In the genomic region with DNA sequence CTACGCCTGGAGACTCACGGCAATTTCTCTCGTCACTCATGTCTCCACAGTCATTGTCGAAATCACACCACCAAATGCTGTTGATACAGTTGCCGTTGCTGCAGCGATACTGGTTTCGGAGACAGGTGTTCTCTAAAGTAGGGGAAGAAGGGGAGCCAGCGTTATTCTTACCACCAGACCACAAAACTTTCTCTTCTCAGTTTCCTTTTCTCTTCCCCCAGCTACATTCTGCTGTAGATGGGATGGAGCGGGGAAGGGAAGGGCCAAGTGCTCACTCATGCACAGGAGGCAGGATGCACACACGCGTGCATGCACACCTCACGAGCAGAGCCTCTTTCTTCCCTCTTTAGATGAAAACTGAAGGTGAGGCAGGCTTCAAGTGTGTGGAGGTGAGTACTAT, we compare ENCODE assay signal across 20 mouse cellular contexts.
DNase-seq lines count a peak whose midpoint lies in the region; ATAC-seq and TF ChIP-seq lines count a peak whose summit lies in the region.
"Had no signal": no experiment of that assay in that cellular context is flagged by ENCODE, and none has a peak within 500 bp of the region (broad histone marks: within the 10 kb centered on the region; RNA-seq: fewer than 3 reads in every experiment).

No protein-coding gene starts in this region.

- H3K27me3 ChIP-seq in lung, embryonic 16.5 days (ENCODE audit: control insufficient read depth, insufficient read depth, low read depth, low read length) = no peaks in the 10 kb centered on the region
- H3K27me3 ChIP-seq in CH12.LX (replicated peaks) = no peaks in the 10 kb centered on the region
- no peaks in the 10 kb centered on the region for H3K27me3 ChIP-seq in neural tube, embryonic 15.5 days (replicated peaks)
- H3K27me3 ChIP-seq: embryonic facial prominence, embryonic 15.5 days; heart, embryonic 12.5 days; limb, embryonic 12.5 days; neural tube, embryonic 12.5 days had no signal

- no peak for TF ChIP-seq CTCF in lung, adult 2 months (IDR thresholded peaks at IDR 0.05; ENCODE audit: insufficient read depth, low read length)
- no peak for TF ChIP-seq CTCF in CH12.LX (conservative IDR thresholded peaks at IDR 0.05 in 1 of 2, IDR thresholded peaks at IDR 0.05 in 1 of 2; ENCODE audit: low read depth in 2 of 2, low read length in 2 of 2)

- intact Hi-C loops in gastrocnemius, postnatal 36 days (cut with DNase I) = no loop called here

- no peaks in the 10 kb centered on the region for H3K9me3 ChIP-seq in lung, embryonic 16.5 days (ENCODE audit: control insufficient read depth, low read length)
- peaks cover 7% of the 10 kb centered on the region for H3K9me3 ChIP-seq in CH12.LX (replicated peaks; ENCODE audit: low read length)
- H3K9me3 ChIP-seq in neural tube, embryonic 15.5 days (replicated peaks) = no peaks in the 10 kb centered on the region
- H3K9me3 ChIP-seq: embryonic facial prominence, embryonic 15.5 days; heart, embryonic 12.5 days; limb, embryonic 12.5 days; midbrain, embryonic 12.5 days; neural tube, embryonic 12.5 days had no signal

- H3K27ac ChIP-seq in lung, embryonic 16.5 days (ENCODE audit: low read length) = 0 out of 2 replicates have a peak overlapping the region, but pooled peaks have one; percentile 50
- H3K27ac ChIP-seq in CH12.LX (ENCODE audit: insufficient read depth, low read depth) = no peak overlapping the region
- no peak overlapping the region for H3K27ac ChIP-seq in neural tube, embryonic 15.5 days (replicated peaks)
- H3K27ac ChIP-seq: embryonic facial prominence, embryonic 15.5 days; hindbrain, embryonic 14.5 days; limb, embryonic 12.5 days; liver, embryonic 14.5 days; midbrain, embryonic 12.5 days; neural tube, embryonic 12.5 days had no signal

- WGBS in lung, embryonic 16.5 days = 72% methylated on average over 12 of the region's 12 CpGs
- 80% methylated on average over 12 of the region's 12 CpGs for WGBS in lung, adult 2 months
- 90% methylated on average over 12 of the region's 12 CpGs for WGBS in neural tube, embryonic 15.5 days

- ATAC-seq in lung, embryonic 16.5 days (ENCODE audit: low read depth) = no peak
- peak; percentile 32 for ATAC-seq in inflammation-experienced regulatory T-cells, adult 6 months
- no peak for ATAC-seq in neural tube, embryonic 15.5 days (ENCODE audit: low FRiP score)
- ATAC-seq: intestine, postnatal 0 days had no signal

- H3K79me2 ChIP-seq in CH12.LX (replicated peaks; ENCODE audit: control insufficient read depth, extremely low read depth, insufficient read depth, poor library complexity, severe bottlenecking) = no peaks in the 10 kb centered on the region

- in situ Hi-C loops in CH12.LX (cut with MboI; ENCODE audit: low pct_ligation_motif_present, low pct_unique_long_range_greater_than_20kb, low sequenced_read_pairs) = no loop called here

- DNase-seq in lung, adult 2 months = no peak
- peak; percentile 69 for DNase-seq in CH12.LX (ENCODE audit: extremely low read depth)
- peak; percentile 49 to 50 for DNase-seq in thymus, postnatal 10 days (ENCODE audit: low spot score in 2 of 2)
- DNase-seq in retina, postnatal 1 day = no peak
- DNase-seq in gastrocnemius, postnatal 36 days = no peak
- DNase-seq: adrenal gland, adult 8-10 months; cerebellum, postnatal 14 days; heart, adult 11 months; heart, postnatal 36 days had no signal

- no peaks in the 10 kb centered on the region for H3K4me1 ChIP-seq in lung, embryonic 16.5 days (replicated peaks; ENCODE audit: control insufficient read depth, insufficient read depth, low read length)
- H3K4me1 ChIP-seq in lung, adult 2 months (ENCODE audit: control insufficient read depth, insufficient read depth, low read length) = no peaks in the 10 kb centered on the region
- peaks cover 5 to 14% of the 10 kb centered on the region in 2 experiments; a peak in 3 of 4 replicates for H3K4me1 ChIP-seq in CH12.LX (ENCODE audit: control insufficient read depth in 1 of 2, insufficient read depth in 2 of 2)
- peaks cover 3% of the 10 kb centered on the region; the same call in 1 of the 2 replicates for H3K4me1 ChIP-seq in neural tube, embryonic 15.5 days
- H3K4me1 ChIP-seq: midbrain, embryonic 12.5 days had no signal

- H3K36me3 ChIP-seq in lung, embryonic 16.5 days (ENCODE audit: control insufficient read depth, insufficient read depth, low read length) = no peaks in the 10 kb centered on the region
- peaks cover 0 to 44% of the 10 kb centered on the region in 2 experiments for H3K36me3 ChIP-seq in CH12.LX (replicated peaks in 1 of 2; ENCODE audit: control insufficient read depth in 1 of 2, insufficient read depth in 1 of 2, low read length in 1 of 2)
- H3K36me3 ChIP-seq in neural tube, embryonic 15.5 days = peaks cover 17% of the 10 kb centered on the region
- H3K36me3 ChIP-seq: midbrain, embryonic 12.5 days; neural tube, embryonic 12.5 days had no signal

- no peak for TF ChIP-seq POLR2A in lung, adult 2 months (IDR thresholded peaks at IDR 0.05; ENCODE audit: borderline replicate concordance, extremely low read depth, low read depth, low read length)
- no peak for TF ChIP-seq POLR2A in CH12.LX (IDR thresholded peaks at IDR 0.05; ENCODE audit: low read depth, low read length)

- no peak overlapping the region for H3K4me3 ChIP-seq in lung, embryonic 16.5 days (ENCODE audit: low read length)
- H3K4me3 ChIP-seq in lung, adult 2 months (replicated peaks; ENCODE audit: extremely low read depth, low read depth, low read length) = no peak overlapping the region
- no peak overlapping the region for H3K4me3 ChIP-seq in CH12.LX (replicated peaks in 1 of 3; ENCODE audit: low read depth in 2 of 3, low read length in 2 of 3, poor library complexity in 1 of 3)
- no peak overlapping the region for H3K4me3 ChIP-seq in neural tube, embryonic 15.5 days (replicated peaks)
- H3K4me3 ChIP-seq: embryonic facial prominence, embryonic 15.5 days; heart, embryonic 12.5 days; limb, embryonic 12.5 days; midbrain, embryonic 12.5 days; neural tube, embryonic 12.5 days had no signal

- dilution Hi-C loops in CH12.LX (cut with MboI; ENCODE audit: extremely low pct_ligation_motif_present, extremely low pct_unique_long_range_greater_than_20kb, low sequenced_read_pairs) = no loop called here

- H3K9ac ChIP-seq in lung, embryonic 16.5 days (ENCODE audit: low read length) = no peak overlapping the region
- no peak overlapping the region for H3K9ac ChIP-seq in CH12.LX (ENCODE audit: insufficient read depth, low read depth)
- no peak overlapping the region for H3K9ac ChIP-seq in neural tube, embryonic 15.5 days (replicated peaks)
- H3K9ac ChIP-seq: embryonic facial prominence, embryonic 15.5 days; heart, embryonic 12.5 days; hindbrain, embryonic 14.5 days; limb, embryonic 12.5 days; liver, embryonic 14.5 days; midbrain, embryonic 12.5 days; neural tube, embryonic 12.5 days had no signal

- no peak for TF ChIP-seq RAD21 in CH12.LX (IDR thresholded peaks at IDR 0.05; ENCODE audit: low read depth, low read length)

- no peak overlapping the region for H3K4me2 ChIP-seq in lung, embryonic 16.5 days (ENCODE audit: low read depth, low read length)
- no peak overlapping the region for H3K4me2 ChIP-seq in CH12.LX (ENCODE audit: insufficient read depth, low read depth, poor library complexity, severe bottlenecking)
- no peak overlapping the region for H3K4me2 ChIP-seq in neural tube, embryonic 15.5 days
- H3K4me2 ChIP-seq: embryonic facial prominence, embryonic 15.5 days; heart, embryonic 12.5 days; hindbrain, embryonic 14.5 days; limb, embryonic 12.5 days; midbrain, embryonic 12.5 days; neural tube, embryonic 12.5 days had no signal

- peak; percentile 54; the same call in 1 of the 2 replicates for TF ChIP-seq EP300 in CH12.LX (IDR thresholded peaks at IDR 0.05; ENCODE audit: low read length)

TF ChIP-seq in CH12.LX, 34 proteins besides CTCF, POLR2A, EP300 and RAD21:
- TF ChIP-seq TCF12 (IDR thresholded peaks at IDR 0.05; ENCODE audit: low read depth, low read length) (0 out of 2 replicates have a peak, but pooled peaks have one; percentile 33), BHLHE40 (IDR thresholded peaks at IDR 0.05; ENCODE audit: low read depth, low read length) (peak; percentile 98), IRF4 (IDR thresholded peaks at IDR 0.05; ENCODE audit: low read depth, low read length) (peak; percentile 43; the same call in 1 of the 2 replicates), ETS1 (conservative IDR thresholded peaks at IDR 0.05; ENCODE audit: low read depth, low read length) (peak; percentile 74), MAX (IDR thresholded peaks at IDR 0.05; ENCODE audit: low read length) (no peak), MAFK (IDR thresholded peaks at IDR 0.05; ENCODE audit: insufficient replicate concordance, low read length) (no peak), POLR2AphosphoS2 (IDR thresholded peaks at IDR 0.05; ENCODE audit: low read depth, low read length) (no peak)

Comparison
In these comparisons a context has a peak if more than half of its experiments do, and no peak if none do; other contexts are left out.
1. DNase-seq: peak in CH12.LX (single experiment) and thymus, postnatal 10 days (2 of 2); none in lung, adult 2 months (single experiment), retina, postnatal 1 day (single experiment) and gastrocnemius, postnatal 36 days (0 of 2).